Mouse (Mus musculus) embryonic fibroblast, embryonic 13.5 days (primary cell): ENCODE results near the gene Hcst. TPM values are rescaled to one million over a fixed set of nuclear protein-coding genes. Genes with fewer than 3 reads are reported as not detected.

Experiments used
- H3K27ac ChIP-seq: 2 replicates; pipeline ENCODE4 v1.5.1; 2012; ENCODE audit warnings: low read length, control low read depth, inconsistent platforms; ENCODE audit not compliant: insufficient read depth
- H3K4me1 ChIP-seq: 2 replicates; pipeline ENCODE4 v1.6.1; 2011; ENCODE audit warnings: low read length; ENCODE audit not compliant: control insufficient read depth, insufficient read depth
- H3K4me3 ChIP-seq: 2 replicates; pipeline ENCODE4 v1.5.1; 2011; ENCODE audit warnings: mild to moderate bottlenecking, control low read depth, low read length; ENCODE audit not compliant: insufficient read depth
- CTCF ChIP-seq: IDR thresholded peaks from 2 replicates; pipeline ENCODE4 v1.5.1; 2011; ENCODE audit warnings: mild to moderate bottlenecking, control low read depth, low read length, moderate library complexity, borderline replicate concordance; ENCODE audit not compliant: insufficient read depth
- POLR2A ChIP-seq: IDR thresholded peaks from 2 replicates; pipeline ENCODE4 v1.6.1; 2011; ENCODE audit warnings: low read depth, mild to moderate bottlenecking, control low read depth, low read length, moderate library complexity
- polyA plus RNA-seq: library from polyadenylated mRNA; stranded (reverse); fragments of >200 nt; gene quantifications from 2 replicates; pipeline ENCODE4 v1.2.4, GENCODE M21; 2011; ENCODE audit warnings: low read depth; ENCODE audit not compliant: missing spikeins, insufficient read length

Hcst gene
- polyA plus RNA-seq, 1 experiment: not detected

GRCm38 (mm10) chr7:30413596-30413995, 6.1 kb downstream of the Hcst start, which contains the start of gene Tyrobp:
Gene Tyrobp, plus strand, starts transcription at chr7:30413760.
- Histone ChIP-seq H3K4me1 (no peaks in the 10 kb centered on the region), H3K27ac (no peak within 1 kb of the TSS), H3K4me3 (no peak within 1 kb of the TSS)
- TF ChIP-seq CTCF (no peak), POLR2A (no peak)

- Histone ChIP-seq H3K27ac (no peak overlapping the region), H3K4me1 (no peaks in the 10 kb centered on the region), H3K4me3 (no peak overlapping the region)
- TF ChIP-seq POLR2A (no peak), CTCF (no peak)
Observed at GRCm38 (mm10) chr7:30412735-30413147, 6.9 kb downstream of the Hcst start.

- H3K27ac ChIP-seq: no peak overlapping the region
- no peak for TF ChIP-seq POLR2A
- no peak for TF ChIP-seq CTCF
- no peak overlapping the region for H3K4me3 ChIP-seq
Observed at GRCm38 (mm10) chr7:30411023-30411422, 8.6 kb downstream of the Hcst start.

GRCm38 (mm10) chr7:30409789-30410188, 9.9 kb downstream of the Hcst start:
- Histone ChIP-seq H3K4me3 (no peak overlapping the region), H3K27ac (no peak overlapping the region), H3K4me1 (no peaks in the 10 kb centered on the region)
- no peak for TF ChIP-seq POLR2A
- TF ChIP-seq CTCF: no peak

More at GRCm38 (mm10) chr7:30411023-30411422, 8.6 kb downstream of the Hcst start:
- no peaks in the 10 kb centered on the region for H3K4me1 ChIP-seq

GRCm38 (mm10) chr7:30408639-30409038, 11.0 kb downstream of the Hcst start:
- H3K27ac ChIP-seq: no peak overlapping the region
- no peak for TF ChIP-seq POLR2A
- no peak for TF ChIP-seq CTCF
- no peak overlapping the region for H3K4me3 ChIP-seq
- H3K4me1 ChIP-seq: no peaks in the 10 kb centered on the region

- Histone ChIP-seq H3K4me3 (no peak overlapping the region), H3K4me1 (no peaks in the 10 kb centered on the region), H3K27ac (no peak overlapping the region)
- no peak for TF ChIP-seq CTCF
Observed at GRCm38 (mm10) chr7:30402343-30402742, 17.3 kb downstream of the Hcst start.

GRCm38 (mm10) chr7:30399671-30400070, 20.0 kb downstream of the Hcst start:
- Histone ChIP-seq H3K4me3 (no peak overlapping the region), H3K27ac (no peak overlapping the region), H3K4me1 (no peaks in the 10 kb centered on the region)
- TF ChIP-seq POLR2A (no peak), CTCF (no peak)

- no peak overlapping the region for H3K27ac ChIP-seq
- no peak for TF ChIP-seq POLR2A
- no peak for TF ChIP-seq CTCF
- no peaks in the 10 kb centered on the region for H3K4me1 ChIP-seq
- no peak overlapping the region for H3K4me3 ChIP-seq
Observed at GRCm38 (mm10) chr7:30394871-30395270, 24.8 kb downstream of the Hcst start.

GRCm38 (mm10) chr7:30394379-30394778, 25.3 kb downstream of the Hcst start:
- Histone ChIP-seq H3K27ac (no peak overlapping the region), H3K4me3 (no peak overlapping the region), H3K4me1 (no peaks in the 10 kb centered on the region)
- TF ChIP-seq POLR2A (no peak), CTCF (no peak)

- H3K27ac ChIP-seq: no peak overlapping the region
- no peak for TF ChIP-seq POLR2A
- TF ChIP-seq CTCF: no peak
- no peaks in the 10 kb centered on the region for H3K4me1 ChIP-seq
Observed at GRCm38 (mm10) chr7:30393631-30394030, 26.0 kb downstream of the Hcst start.

More at GRCm38 (mm10) chr7:30393631-30394030, 26.0 kb downstream of the Hcst start:
- H3K4me3 ChIP-seq: no peak overlapping the region
